Mouse (Mus musculus) layer of hippocampus, postnatal 25 days (tissue): ENCODE results near the gene Vstm2a. TPM values are rescaled to one million over a fixed set of nuclear protein-coding genes. Genes with fewer than 3 reads are reported as not detected.

Source experiments
- DNase-seq, 2 experiments: peaks; one replicate each; pipeline ENCODE4 v3.0.0; 2022; ENCODE audit warnings: mixed read lengths in 2 of 2, low spot score in 1 of 2; ENCODE audit errors: extremely low spot score in 1 of 2
- total RNA-seq, 2 experiments: library from RNA; stranded (reverse); gene quantifications; 2 replicates each; pipeline ENCODE4 v1.2.3; 2021

The Vstm2a gene
- total RNA-seq, 2 experiments from 2014 or later: 137 to 149 TPM

- no peak for DNase-seq
Measured at GRCm38 (mm10) chr11:16413077-16413644, 155.6 kb downstream of the Vstm2a start.

GRCm38 (mm10) chr11:16439548-16440251 lies 182.2 kb downstream of the Vstm2a start:
- no peak for DNase-seq
